In the genomic region with DNA sequence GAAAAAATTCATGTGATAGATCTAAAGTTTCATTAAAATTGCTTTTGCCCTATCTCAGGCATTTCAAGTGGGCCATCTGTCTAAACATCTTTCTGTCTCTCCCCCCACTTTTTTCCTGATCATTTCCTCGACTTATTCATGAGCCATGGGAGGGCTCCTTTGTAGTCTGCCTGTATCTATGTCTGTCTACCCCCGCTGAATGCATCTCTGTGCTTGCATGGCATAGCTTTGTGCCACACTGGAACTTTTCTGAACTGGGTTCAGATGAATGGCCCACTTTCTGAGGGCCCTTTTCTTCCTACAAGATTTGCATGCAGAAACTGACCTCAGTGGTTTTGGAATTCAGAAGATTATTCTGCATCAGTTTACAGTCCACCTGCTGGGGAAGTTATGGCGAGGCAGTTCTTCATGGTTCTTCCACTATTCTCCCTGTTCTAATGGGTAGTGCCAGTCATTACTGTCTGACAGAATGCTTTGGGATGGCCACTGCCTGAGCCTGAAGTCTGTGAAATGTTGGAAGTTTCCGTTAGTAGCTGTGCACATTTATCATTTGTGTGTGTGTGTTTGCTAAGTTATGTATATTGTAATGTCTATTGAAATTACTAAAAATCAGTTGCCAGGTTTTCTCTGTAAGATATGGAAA, we compare ENCODE assay signal across 32 mouse cellular contexts.
DNase-seq lines count a peak whose midpoint lies in the region; ATAC-seq and TF ChIP-seq lines count a peak whose summit lies in the region.
"Had no signal": no experiment of that assay in that cellular context is flagged by ENCODE, and none has a peak within 500 bp of the region (broad histone marks: within the 10 kb centered on the region; RNA-seq: fewer than 3 reads in every experiment).

No protein-coding gene starts in this region.

- H3K4me1 ChIP-seq in forebrain, embryonic 13.5 days: peaks cover 6% of the 10 kb centered on the region; the same call in 1 of the 2 replicates
- H3K4me1 ChIP-seq in forebrain, embryonic 16.5 days (replicated peaks; ENCODE audit: control insufficient read depth, insufficient read depth, low read length): no peaks in the 10 kb centered on the region
- no peaks in the 10 kb centered on the region; the same call in 1 of the 2 replicates for H3K4me1 ChIP-seq in hindbrain, postnatal 0 days (ENCODE audit: insufficient read depth, low read length)
- H3K4me1 ChIP-seq in hindbrain, embryonic 13.5 days (replicated peaks): 0 out of 2 replicates have a peak, but pooled peaks cover 2% of the 10 kb centered on the region
- peaks cover 6% of the 10 kb centered on the region; the same call in 1 of the 2 replicates for H3K4me1 ChIP-seq in midbrain, embryonic 13.5 days (replicated peaks)
- H3K4me1 ChIP-seq in midbrain, embryonic 15.5 days: no peaks in the 10 kb centered on the region
- H3K4me1 ChIP-seq: embryonic facial prominence, embryonic 10.5 days; heart, embryonic 12.5 days; heart, embryonic 15.5 days had no signal

- H3K9me3 ChIP-seq in forebrain, embryonic 13.5 days (replicated peaks): no peaks in the 10 kb centered on the region
- no peaks in the 10 kb centered on the region for H3K9me3 ChIP-seq in forebrain, embryonic 16.5 days (ENCODE audit: control insufficient read depth, low read length)
- no peaks in the 10 kb centered on the region for H3K9me3 ChIP-seq in hindbrain, postnatal 0 days (ENCODE audit: low read length)
- no peaks in the 10 kb centered on the region for H3K9me3 ChIP-seq in hindbrain, embryonic 13.5 days
- H3K9me3 ChIP-seq in midbrain, embryonic 13.5 days: no peaks in the 10 kb centered on the region
- H3K9me3 ChIP-seq in midbrain, embryonic 15.5 days: no peaks in the 10 kb centered on the region
- H3K9me3 ChIP-seq: embryonic facial prominence, embryonic 10.5 days; embryonic facial prominence, embryonic 13.5 days; G1E; heart, embryonic 12.5 days; heart, embryonic 15.5 days; hindbrain, embryonic 10.5 days had no signal

- H3K27me3 ChIP-seq in forebrain, embryonic 13.5 days: no peaks in the 10 kb centered on the region
- H3K27me3 ChIP-seq in forebrain, embryonic 16.5 days (replicated peaks; ENCODE audit: control insufficient read depth, insufficient read depth, low read length): no peaks in the 10 kb centered on the region
- H3K27me3 ChIP-seq in hindbrain, postnatal 0 days (ENCODE audit: insufficient read depth, low read length): no peaks in the 10 kb centered on the region
- no peaks in the 10 kb centered on the region for H3K27me3 ChIP-seq in hindbrain, embryonic 13.5 days
- no peaks in the 10 kb centered on the region for H3K27me3 ChIP-seq in midbrain, embryonic 13.5 days
- H3K27me3 ChIP-seq in midbrain, embryonic 15.5 days (replicated peaks): no peaks in the 10 kb centered on the region
- H3K27me3 ChIP-seq: CH12.LX; embryonic facial prominence, embryonic 13.5 days; heart, embryonic 12.5 days; heart, embryonic 15.5 days had no signal

- no peak overlapping the region for H3K27ac ChIP-seq in forebrain, embryonic 13.5 days
- H3K27ac ChIP-seq in forebrain, embryonic 16.5 days (ENCODE audit: low read length): no peak overlapping the region
- H3K27ac ChIP-seq in hindbrain, postnatal 0 days: 0 out of 2 replicates have a peak overlapping the region, but pooled peaks have one; percentile 41
- no peak overlapping the region for H3K27ac ChIP-seq in hindbrain, embryonic 13.5 days
- H3K27ac ChIP-seq in midbrain, embryonic 13.5 days: no peak overlapping the region
- H3K27ac ChIP-seq in midbrain, embryonic 15.5 days: no peak overlapping the region
- H3K27ac ChIP-seq: embryonic facial prominence, embryonic 10.5 days; embryonic facial prominence, embryonic 13.5 days; heart, embryonic 15.5 days; hindbrain, embryonic 10.5 days had no signal

- no peaks in the 10 kb centered on the region for H3K36me3 ChIP-seq in forebrain, embryonic 13.5 days (ENCODE audit: poor library complexity, severe bottlenecking)
- no peaks in the 10 kb centered on the region for H3K36me3 ChIP-seq in forebrain, embryonic 16.5 days (ENCODE audit: control insufficient read depth, insufficient read depth)
- H3K36me3 ChIP-seq in hindbrain, postnatal 0 days (ENCODE audit: insufficient read depth, low read length): no peaks in the 10 kb centered on the region
- H3K36me3 ChIP-seq in hindbrain, embryonic 13.5 days: no peaks in the 10 kb centered on the region
- H3K36me3 ChIP-seq in midbrain, embryonic 13.5 days: no peaks in the 10 kb centered on the region
- H3K36me3 ChIP-seq in midbrain, embryonic 15.5 days (replicated peaks): no peaks in the 10 kb centered on the region
- H3K36me3 ChIP-seq: embryonic facial prominence, embryonic 10.5 days; embryonic facial prominence, embryonic 13.5 days; G1E; heart, embryonic 12.5 days; heart, embryonic 15.5 days; hindbrain, embryonic 10.5 days had no signal

- 0 out of 2 replicates have a peak, but pooled peaks have one; percentile 51 for ATAC-seq in forebrain, embryonic 13.5 days
- ATAC-seq in forebrain, embryonic 16.5 days: no peak
- ATAC-seq in hindbrain, postnatal 0 days: peak; percentile 61; the same call in 1 of the 2 replicates
- ATAC-seq in hindbrain, embryonic 13.5 days (ENCODE audit: low FRiP score): no peak
- ATAC-seq in midbrain, embryonic 13.5 days: peak; percentile 34; the same call in 1 of the 2 replicates
- ATAC-seq in midbrain, embryonic 15.5 days (replicated peaks): no peak
- ATAC-seq: forebrain, embryonic 14.5 days; hindbrain, embryonic 16.5 days; inflammation-experienced regulatory T-cells, adult 6 months; intestine, embryonic 16.5 days had no signal

- no peak for TF ChIP-seq CTCF in hindbrain, postnatal 0 days (IDR thresholded peaks at IDR 0.05; ENCODE audit: low read depth)

- no peak overlapping the region for H3K4me2 ChIP-seq in forebrain, embryonic 13.5 days
- H3K4me2 ChIP-seq in forebrain, embryonic 16.5 days (ENCODE audit: low read length): no peak overlapping the region
- H3K4me2 ChIP-seq in hindbrain, postnatal 0 days (ENCODE audit: low read depth, low read length): no peak overlapping the region
- H3K4me2 ChIP-seq in hindbrain, embryonic 13.5 days: no peak overlapping the region
- H3K4me2 ChIP-seq in midbrain, embryonic 13.5 days (replicated peaks): no peak overlapping the region
- no peak overlapping the region for H3K4me2 ChIP-seq in midbrain, embryonic 15.5 days
- H3K4me2 ChIP-seq: embryonic facial prominence, embryonic 13.5 days; heart, embryonic 12.5 days; heart, embryonic 15.5 days had no signal

- no peak overlapping the region for H3K9ac ChIP-seq in forebrain, embryonic 13.5 days
- no peak overlapping the region for H3K9ac ChIP-seq in forebrain, embryonic 16.5 days (replicated peaks; ENCODE audit: low read depth, low read length)
- H3K9ac ChIP-seq in hindbrain, postnatal 0 days (replicated peaks; ENCODE audit: low read length): no peak overlapping the region
- H3K9ac ChIP-seq in hindbrain, embryonic 13.5 days: no peak overlapping the region
- H3K9ac ChIP-seq in midbrain, embryonic 13.5 days (replicated peaks): no peak overlapping the region
- H3K9ac ChIP-seq in midbrain, embryonic 15.5 days: no peak overlapping the region
- H3K9ac ChIP-seq: embryonic facial prominence, embryonic 13.5 days; heart, embryonic 12.5 days; heart, embryonic 15.5 days had no signal

- DNase-seq in hindbrain, postnatal 0 days (ENCODE audit: low spot score): peak; percentile 4
- DNase-seq in Muller cell, postnatal 12 days (ENCODE audit: inconsistent ontology term): peak; percentile 22
- no peak for DNase-seq in layer of hippocampus, postnatal 25 days (ENCODE audit: extremely low spot score in 1 of 2, low spot score in 1 of 2)
- DNase-seq: adrenal gland, adult 2 months; adrenal gland, postnatal 14 days; B cell, adult 2 months; cerebellum, adult 11-12 months; cerebellum, adult 8-10 months; cerebellum, postnatal 10 days; cerebellum, postnatal 36 days; embryo, embryonic 11 days; gastrocnemius, postnatal 10 days; gastrocnemius, postnatal 36 days; heart, postnatal 10 days; heart, postnatal 36 days had no signal

- no peak overlapping the region for H3K4me3 ChIP-seq in forebrain, embryonic 13.5 days
- no peak overlapping the region for H3K4me3 ChIP-seq in forebrain, embryonic 16.5 days (replicated peaks; ENCODE audit: low read length)
- no peak overlapping the region for H3K4me3 ChIP-seq in hindbrain, postnatal 0 days (ENCODE audit: low read length)
- no peak overlapping the region for H3K4me3 ChIP-seq in hindbrain, embryonic 13.5 days
- H3K4me3 ChIP-seq in midbrain, embryonic 13.5 days (replicated peaks): no peak overlapping the region
- no peak overlapping the region for H3K4me3 ChIP-seq in midbrain, embryonic 15.5 days
- H3K4me3 ChIP-seq: embryonic facial prominence, embryonic 10.5 days; embryonic facial prominence, embryonic 13.5 days; erythroblast, embryonic 14.5 days; heart, embryonic 12.5 days; heart, embryonic 15.5 days; hindbrain, embryonic 10.5 days had no signal

- 44% methylated on average over 4 of the region's 4 CpGs for WGBS in forebrain, embryonic 13.5 days
- WGBS in forebrain, embryonic 16.5 days: 51% methylated on average over 4 of the region's 4 CpGs
- 35% methylated on average over 4 of the region's 4 CpGs for WGBS in hindbrain, postnatal 0 days
- WGBS in hindbrain, embryonic 13.5 days: 42% methylated on average over 4 of the region's 4 CpGs
- WGBS in midbrain, embryonic 13.5 days: 49% methylated on average over 4 of the region's 4 CpGs
- WGBS in midbrain, embryonic 15.5 days: 43% methylated on average over 4 of the region's 4 CpGs

Comparison
In these comparisons a context has a peak if more than half of its experiments do, and no peak if none do; other contexts are left out.
1. ATAC-seq: peak in forebrain, embryonic 13.5 days (single experiment), hindbrain, postnatal 0 days (single experiment) and midbrain, embryonic 13.5 days (single experiment); none in forebrain, embryonic 16.5 days (single experiment), hindbrain, embryonic 13.5 days (single experiment) and midbrain, embryonic 15.5 days (single experiment).
2. DNase-seq: peak in hindbrain, postnatal 0 days (single experiment) and Muller cell, postnatal 12 days (single experiment); none in layer of hippocampus, postnatal 25 days (0 of 2).